Mouse (Mus musculus): ENCODE results near the gene Ncln.

- TF ChIP-seq CTCF (IDR thresholded peaks at IDR 0.05; ENCODE audit: borderline replicate concordance, extremely low read depth, insufficient read depth, insufficient read length) (no peak), POLR2A (IDR thresholded peaks at IDR 0.05; ENCODE audit: borderline replicate concordance, extremely low read depth, insufficient read depth, insufficient read length, poor library complexity, severe bottlenecking) (no peak)
Measured at GRCm38 (mm10) chr10:81495151-81495550, 1.0 kb downstream of the Ncln start.

All from brain, embryonic 14.5 days (tissue).